Mouse (Mus musculus) cerebellum, adult 2 months (tissue): ENCODE results near the gene Grb10. TPM values are rescaled to one million over a fixed set of nuclear protein-coding genes. Genes with fewer than 3 reads are reported as not detected.

Experiments used
- DNase-seq, 2 experiments: peaks; one replicate each; pipeline ENCODE4 v3.0.0; 2021
- H3K27ac ChIP-seq: fragments of 200-500 bp; 2 replicates; pipeline ENCODE4 v1.5.1; 2012; ENCODE audit warnings: low read length, control low read depth, inconsistent platforms; ENCODE audit not compliant: insufficient read depth
- H3K27me3 ChIP-seq: fragments of 200-500 bp; 2 replicates; pipeline ENCODE4 v1.6.1; 2012; ENCODE audit warnings: inconsistent platforms, mild to moderate bottlenecking, low read length, moderate library complexity; ENCODE audit not compliant: control insufficient read depth, insufficient read depth
- H3K4me1 ChIP-seq: fragments of 200-500 bp; 2 replicates; pipeline ENCODE4 v1.6.1; 2011; ENCODE audit warnings: low read length; ENCODE audit not compliant: control insufficient read depth, insufficient read depth
- H3K4me3 ChIP-seq: fragments of 200-500 bp; replicated peaks from 2 replicates; pipeline ENCODE3; 2011; ENCODE audit warnings: mild to moderate bottlenecking, low read depth, low read length, control low read depth; ENCODE audit not compliant: insufficient read depth
- CTCF ChIP-seq: fragments of 200-500 bp; IDR thresholded peaks from 2 replicates; pipeline ENCODE4 v1.5.1; 2011; ENCODE audit warnings: low read depth, mild to moderate bottlenecking, control low read depth, low read length, moderate library complexity, borderline replicate concordance; ENCODE audit not compliant: insufficient read depth
- POLR2A ChIP-seq: fragments of 200-500 bp; IDR thresholded peaks from 2 replicates; pipeline ENCODE4 v1.6.1; 2011; ENCODE audit warnings: low read length, control low read depth, borderline replicate concordance; ENCODE audit not compliant: insufficient read depth
- WGBS: fragments of 180-500 bp; shearing (Covaris S2); methylation state at CpG from one replicate; pipeline ENCODE4 v1.1.7; 2018; 5-methylcytosine and 5-hydroxymethylcytosine counted together
- polyA plus RNA-seq: library from polyadenylated mRNA; depleted of rRNA; stranded (reverse); fragments of >200 nt; gene quantifications from 2 replicates; pipeline ENCODE4 v1.2.3, GENCODE M21; 2012

Gene Grb10
- polyA plus RNA-seq, 1 experiment, result 35.7 TPM

DNA sequence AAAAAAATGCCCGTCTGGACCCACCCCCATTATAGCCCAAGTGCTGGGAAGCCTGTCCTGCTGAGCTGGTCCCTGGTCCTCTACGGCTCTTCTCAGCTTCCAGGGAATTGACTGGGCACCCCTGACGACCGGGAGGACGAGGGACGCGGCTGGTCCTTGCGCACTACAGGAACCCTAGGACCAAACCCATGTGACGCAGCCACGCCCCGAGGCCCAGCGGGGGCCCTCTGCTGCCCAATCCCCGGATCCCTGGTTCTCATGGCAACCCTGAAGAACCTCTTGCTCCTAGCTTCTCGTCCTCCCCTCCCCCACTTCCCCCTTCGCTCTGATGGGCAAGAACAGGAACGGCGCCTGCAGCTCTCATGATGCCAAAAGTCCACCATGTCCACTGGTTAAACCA lies 11.8 kb downstream of the Grb10 start:
- Histone ChIP-seq H3K27ac (peak overlapping the region; percentile 58), H3K4me3 (peak overlapping the region; percentile 61), H3K27me3 (no peaks in the 10 kb centered on the region), H3K4me1 (no peaks in the 10 kb centered on the region)
- TF ChIP-seq POLR2A (no peak), CTCF (no peak)
- DNase-seq, result peak; percentile 61 to 63
- 61% methylated on average over 17 of the region's 17 CpGs for WGBS

DNA sequence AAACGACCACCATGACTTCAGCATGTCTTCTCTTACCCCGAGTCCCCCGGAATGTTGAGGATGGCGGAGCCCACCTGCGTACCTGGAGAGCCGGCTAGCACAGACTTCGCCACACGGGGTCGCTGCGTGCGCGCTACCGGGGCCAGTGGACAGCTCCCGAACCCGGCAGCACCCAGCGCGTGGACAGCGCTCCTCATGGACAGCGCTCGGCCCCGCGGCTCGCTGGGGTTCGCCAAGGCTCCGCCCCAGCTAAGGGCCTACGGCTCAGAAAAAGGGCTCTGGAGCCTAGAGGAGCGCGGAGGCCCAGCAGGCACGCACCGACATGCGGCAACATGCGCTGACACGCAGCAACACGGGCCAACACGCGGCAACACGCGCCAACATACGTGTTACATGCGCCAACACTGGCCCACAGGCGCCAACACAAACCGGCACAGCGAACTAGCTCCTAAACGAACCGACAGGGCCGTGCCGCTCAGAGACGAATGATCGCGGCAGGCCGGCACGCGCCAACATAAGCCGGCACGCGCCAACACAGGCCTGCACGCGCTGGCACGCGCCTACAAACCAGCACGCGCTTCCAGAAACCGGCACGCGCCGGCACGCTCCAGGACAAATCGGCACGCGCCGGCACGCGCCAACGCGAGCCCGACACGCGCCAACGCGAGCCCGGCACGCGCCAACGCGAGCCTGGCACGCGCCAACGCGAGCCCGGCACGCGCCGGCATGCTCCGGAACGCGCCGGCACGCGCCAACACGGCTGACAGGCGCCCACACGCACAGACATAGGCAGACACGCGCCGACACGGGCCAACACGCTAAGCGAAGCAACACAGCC lies 12.5 kb downstream of the Grb10 start:
- peak overlapping the region; percentile 64 for H3K4me3 ChIP-seq
- TF ChIP-seq POLR2A (peak; percentile 24; the same call in 1 of the 2 replicates), CTCF (peak; percentile 66)
- H3K4me1 ChIP-seq, result no peaks in the 10 kb centered on the region
- 69% methylated on average over 108 of the region's 108 CpGs for WGBS
- H3K27ac ChIP-seq, result peak overlapping the region; percentile 58
- peak; percentile 87 to 88 for DNase-seq
- H3K27me3 ChIP-seq, result no peaks in the 10 kb centered on the region

- H3K4me1 ChIP-seq, result no peaks in the 10 kb centered on the region
- DNase-seq, result no peak
- no peak for TF ChIP-seq POLR2A
- no peak for TF ChIP-seq CTCF
- 61% methylated on average over 32 of the region's 32 CpGs for WGBS
- peak overlapping the region; percentile 31; the same call in 1 of the 2 replicates for H3K27ac ChIP-seq
- H3K27me3 ChIP-seq, result no peaks in the 10 kb centered on the region
- peak overlapping the region; percentile 64 for H3K4me3 ChIP-seq
Observed at GRCm38 (mm10) chr11:12025392-12025755, 13.1 kb downstream of the Grb10 start.

- no peaks in the 10 kb centered on the region for H3K27me3 ChIP-seq
- no peak for TF ChIP-seq CTCF
- no peak for TF ChIP-seq POLR2A
- H3K4me3 ChIP-seq, result no peak overlapping the region
- H3K27ac ChIP-seq, result no peak overlapping the region
- H3K4me1 ChIP-seq, result no peaks in the 10 kb centered on the region
- 52% methylated on average over 3 of the region's 3 CpGs for WGBS
- DNase-seq, result no peak
Observed at GRCm38 (mm10) chr11:12023051-12023450, 15.4 kb downstream of the Grb10 start.

DNA sequence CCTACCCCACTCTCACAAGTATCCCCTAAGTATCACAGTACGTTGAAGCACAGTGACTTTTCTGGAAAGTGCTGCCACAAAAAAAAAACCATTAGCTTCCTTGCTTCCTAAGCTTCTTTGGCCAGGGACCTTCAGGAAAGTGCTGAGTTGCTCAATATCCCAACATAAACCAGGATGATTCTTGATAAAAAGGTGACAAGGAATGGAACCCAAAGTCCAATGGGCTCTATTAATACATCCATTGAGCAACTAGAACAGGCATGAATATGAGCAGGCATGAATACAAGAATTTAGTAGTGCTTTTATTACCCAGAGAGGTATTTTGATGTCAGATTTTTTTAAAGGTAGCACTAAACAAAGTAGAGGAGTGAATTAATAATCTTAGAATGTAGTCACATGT lies 18.8 kb downstream of the Grb10 start:
- WGBS, result 87% methylated on average over 1 of the region's 1 CpGs
- Histone ChIP-seq H3K4me1 (no peaks in the 10 kb centered on the region), H3K27me3 (no peaks in the 10 kb centered on the region)

GRCm38 (mm10) chr11:12018604-12019003 lies 19.9 kb downstream of the Grb10 start:
- WGBS, result 84% methylated on average over 4 of the region's 4 CpGs
- H3K27ac ChIP-seq, result no peak overlapping the region

More for the DNA sequence above, 18.8 kb downstream of the Grb10 start:
- DNase-seq, result no peak
- Histone ChIP-seq H3K27ac (no peak overlapping the region), H3K4me3 (no peak overlapping the region)
- no peak for TF ChIP-seq POLR2A
- no peak for TF ChIP-seq CTCF

GRCm38 (mm10) chr11:12010084-12010483 lies 28.4 kb downstream of the Grb10 start:
- TF ChIP-seq POLR2A (no peak), CTCF (no peak)
- no peak for DNase-seq
- Histone ChIP-seq H3K27ac (no peak overlapping the region), H3K4me1 (no peaks in the 10 kb centered on the region), H3K27me3 (no peaks in the 10 kb centered on the region), H3K4me3 (no peak overlapping the region)
- 78% methylated on average over 3 of the region's 3 CpGs for WGBS

More at GRCm38 (mm10) chr11:12018604-12019003, 19.9 kb downstream of the Grb10 start:
- H3K4me1 ChIP-seq, result no peaks in the 10 kb centered on the region
- TF ChIP-seq CTCF, result no peak
- no peak for TF ChIP-seq POLR2A
- H3K27me3 ChIP-seq, result no peaks in the 10 kb centered on the region
- DNase-seq, result no peak
- no peak overlapping the region for H3K4me3 ChIP-seq

GRCm38 (mm10) chr11:12000293-12000910 lies 38.1 kb downstream of the Grb10 start:
- WGBS, result 84% methylated on average over 4 of the region's 4 CpGs
- no peak for DNase-seq
- no peak overlapping the region for H3K4me3 ChIP-seq
- H3K27ac ChIP-seq, result no peak overlapping the region
- no peaks in the 10 kb centered on the region for H3K27me3 ChIP-seq
- H3K4me1 ChIP-seq, result 0 out of 2 replicates have a peak, but pooled peaks cover 2% of the 10 kb centered on the region
- TF ChIP-seq CTCF, result no peak
- no peak for TF ChIP-seq POLR2A
